Mouse (Mus musculus): ENCODE measurements around the gene Tex2. TPM values are rescaled to one million over a fixed set of nuclear protein-coding genes. Genes with fewer than 3 reads are reported as not detected.
A peak's percentile ranks its signal among the peaks of the same experiment; 100 is the strongest.

The Tex2 gene
- polyA plus RNA-seq, 1 experiment from 2014 or later: 11.1 TPM

DNA sequence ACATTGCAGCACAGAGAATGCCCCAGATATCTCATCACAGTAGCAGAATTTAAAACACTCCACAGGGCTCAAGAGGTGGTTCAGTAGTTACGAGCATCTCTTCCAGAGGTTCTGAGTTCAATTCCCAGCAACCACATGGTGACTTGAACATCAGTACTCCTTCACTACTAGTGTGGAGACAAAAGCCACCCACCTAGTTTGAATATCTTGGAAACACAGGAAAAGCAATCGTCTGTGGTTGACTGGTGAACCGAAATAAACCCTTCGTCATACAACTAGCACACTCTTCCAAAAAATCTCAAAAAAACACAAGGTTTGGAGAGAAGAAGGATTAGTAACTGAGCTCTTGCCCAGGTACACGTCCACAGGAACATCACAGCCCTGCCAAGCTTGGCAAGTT lies 149.4 kb downstream of the Tex2 start:
- no peaks in the 10 kb centered on the region for H3K27me3 ChIP-seq (replicated peaks)
- H3K4me3 ChIP-seq (replicated peaks): no peak overlapping the region
- 69% methylated on average over 5 of the region's 5 CpGs for WGBS
- H3K27ac ChIP-seq: no peak overlapping the region
- no peaks in the 10 kb centered on the region for H3K9me3 ChIP-seq
- H3K9ac ChIP-seq: no peak overlapping the region
- no peak overlapping the region for H3K4me2 ChIP-seq (replicated peaks)
- no peaks in the 10 kb centered on the region for H3K4me1 ChIP-seq (replicated peaks)
- H3K36me3 ChIP-seq: no peaks in the 10 kb centered on the region
- no peak for ATAC-seq

DNA sequence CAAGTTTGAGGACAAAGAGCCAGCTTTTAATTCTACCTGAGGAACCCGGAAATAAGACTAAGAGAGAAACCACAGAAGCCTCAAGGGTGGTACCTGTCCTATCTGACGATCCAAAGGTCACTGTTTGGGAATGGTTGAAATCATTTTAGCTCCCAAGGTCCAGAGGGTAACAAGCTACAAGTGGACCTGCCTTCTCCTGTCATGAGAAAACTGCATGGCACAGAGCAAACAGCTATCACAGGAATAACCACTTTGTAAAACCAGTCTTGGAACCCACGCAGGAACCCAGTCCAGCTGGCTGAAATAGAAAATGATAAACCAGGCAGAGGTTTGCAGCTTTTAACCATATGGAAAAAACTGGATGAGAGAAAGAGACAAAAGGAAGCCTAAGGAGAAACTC lies 150.9 kb downstream of the Tex2 start:
- Histone ChIP-seq H3K9ac (no peak overlapping the region), H3K36me3 (no peaks in the 10 kb centered on the region)
- 45% methylated on average over 3 of the region's 3 CpGs for WGBS

GRCm38 (mm10) chr11:106461145-106461932 lies 151.9 kb downstream of the Tex2 start:
- no peak overlapping the region for H3K4me3 ChIP-seq (replicated peaks)
- peak overlapping the region; percentile 66 for H3K27ac ChIP-seq
- no peaks in the 10 kb centered on the region for H3K36me3 ChIP-seq
- 81% methylated on average over 5 of the region's 5 CpGs for WGBS
- no peak overlapping the region for H3K4me2 ChIP-seq (replicated peaks)
- H3K9me3 ChIP-seq: no peaks in the 10 kb centered on the region
- H3K27me3 ChIP-seq (replicated peaks): no peaks in the 10 kb centered on the region
- no peaks in the 10 kb centered on the region for H3K4me1 ChIP-seq (replicated peaks)
- no peak overlapping the region for H3K9ac ChIP-seq
- ATAC-seq: no peak

More for the DNA sequence above, 150.9 kb downstream of the Tex2 start:
- no peaks in the 10 kb centered on the region for H3K4me1 ChIP-seq (replicated peaks)
- H3K4me2 ChIP-seq (replicated peaks): peak overlapping the region; percentile 26
- no peaks in the 10 kb centered on the region for H3K27me3 ChIP-seq (replicated peaks)
- ATAC-seq: peak; percentile 93
- no peak overlapping the region for H3K4me3 ChIP-seq (replicated peaks)
- no peaks in the 10 kb centered on the region for H3K9me3 ChIP-seq
- peak overlapping the region; percentile 66 for H3K27ac ChIP-seq

GRCm38 (mm10) chr11:106460671-106461070 lies 152.6 kb downstream of the Tex2 start:
- Histone ChIP-seq H3K36me3 (no peaks in the 10 kb centered on the region), H3K27ac (no peak overlapping the region), H3K27me3 (replicated peaks) (no peaks in the 10 kb centered on the region), H3K4me1 (replicated peaks) (no peaks in the 10 kb centered on the region), H3K9me3 (no peaks in the 10 kb centered on the region), H3K4me2 (replicated peaks) (no peak overlapping the region), H3K4me3 (replicated peaks) (no peak overlapping the region), H3K9ac (no peak overlapping the region)
- 93% methylated on average over 1 of the region's 1 CpGs for WGBS
- ATAC-seq: no peak

DNA sequence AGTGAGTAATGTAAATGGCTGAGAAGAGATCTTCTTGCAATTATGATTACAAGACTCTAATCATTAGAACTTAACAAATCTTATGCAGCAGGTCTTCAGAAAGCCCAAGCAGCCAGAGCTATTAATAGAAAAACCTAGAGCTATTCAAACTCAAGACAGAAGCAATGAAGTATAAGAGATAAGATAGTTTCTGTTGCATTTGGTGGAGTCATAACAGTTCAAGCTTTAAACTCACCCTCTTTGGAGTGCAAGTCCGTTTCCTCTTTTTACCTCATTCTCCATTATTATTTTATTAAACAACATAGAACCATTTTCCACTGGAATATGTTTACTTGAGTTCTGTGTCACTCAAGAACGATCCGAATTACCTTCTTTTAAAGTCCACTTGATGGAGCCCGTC lies 154.7 kb downstream of the Tex2 start:
- Histone ChIP-seq H3K4me1 (replicated peaks) (no peaks in the 10 kb centered on the region), H3K4me2 (replicated peaks) (no peak overlapping the region), H3K9ac (no peak overlapping the region), H3K27me3 (replicated peaks) (no peaks in the 10 kb centered on the region), H3K27ac (no peak overlapping the region), H3K36me3 (no peaks in the 10 kb centered on the region), H3K4me3 (replicated peaks) (no peak overlapping the region), H3K9me3 (no peaks in the 10 kb centered on the region)
- no peak for ATAC-seq
- WGBS: 90% methylated on average over 4 of the region's 4 CpGs

Other genes starting within 250 kb of the Tex2 start
- gene Prr29, start 248.0 kb downstream of the Tex2 start, polyA plus RNA-seq (2015; fragmentation: Nextera tagmentation; extraction: Ambion mirVana): 0.34 and 0.69 TPM in 2 replicates
- 38.1 and 39.3 TPM in 2 replicates for gene Icam2, start 225.3 kb downstream of the Tex2 start, polyA plus RNA-seq (2015; fragmentation: Nextera tagmentation; extraction: Ambion mirVana)
- gene Ern1, start 125.6 kb downstream of the Tex2 start, polyA plus RNA-seq (2015; fragmentation: Nextera tagmentation; extraction: Ambion mirVana): 4.8 and 5.8 TPM in 2 replicates
- 46.5 and 49.3 TPM in 2 replicates for gene Pecam1, start 137.2 kb upstream of the Tex2 start, polyA plus RNA-seq (2015; fragmentation: Nextera tagmentation; extraction: Ambion mirVana)
- gene Milr1, start 137.8 kb upstream of the Tex2 start, polyA plus RNA-seq (2015; fragmentation: Nextera tagmentation; extraction: Ambion mirVana): 2.0 TPM in 2 replicates
- gene Polg2, start 166.1 kb upstream of the Tex2 start, polyA plus RNA-seq (2015; fragmentation: Nextera tagmentation; extraction: Ambion mirVana): 11.7 and 11.9 TPM in 2 replicates
- 257 and 283 TPM in 2 replicates for gene Ddx5, start 175.8 kb upstream of the Tex2 start, polyA plus RNA-seq (2015; fragmentation: Nextera tagmentation; extraction: Ambion mirVana)
- 14.6 and 16.3 TPM in 2 replicates for gene Cep95, start 175.8 kb upstream of the Tex2 start, polyA plus RNA-seq (2015; fragmentation: Nextera tagmentation; extraction: Ambion mirVana)